Mouse (Mus musculus) heart, embryonic 12.5 days (tissue): ENCODE results near the gene Phf12. TPM values are rescaled to one million over a fixed set of nuclear protein-coding genes. Genes with fewer than 3 reads are reported as not detected.

Source experiments
- ATAC-seq: fragments of 200-750 bp; cut with Nextera tagmentation; 2 replicates; pipeline ENCODE4 v1.8.0; 2017; ENCODE audit warnings: moderate TSS enrichment, moderate library complexity; ENCODE audit not compliant: insufficient number of reproducible peaks, low FRiP score
- H3K27ac ChIP-seq: fragments of 300-500 bp; sonication (generic); 2 replicates; pipeline ENCODE4 v1.5.1; 2016; ENCODE audit warnings: mild to moderate bottlenecking, moderate library complexity; ENCODE audit not compliant: poor library complexity, severe bottlenecking
- H3K27me3 ChIP-seq: fragments of 300-500 bp; sonication (generic); replicated peaks from 2 replicates; pipeline ENCODE4 v1.6.1; 2016; ENCODE audit warnings: mild to moderate bottlenecking, moderate library complexity
- H3K36me3 ChIP-seq: fragments of 300-500 bp; sonication (generic); 2 replicates; pipeline ENCODE4 v1.6.1; 2016; ENCODE audit warnings: mild to moderate bottlenecking, moderate library complexity
- H3K4me1 ChIP-seq: fragments of 300-500 bp; sonication (generic); replicated peaks from 2 replicates; pipeline ENCODE4 v1.6.1; 2016; ENCODE audit warnings: mild to moderate bottlenecking
- H3K4me2 ChIP-seq: fragments of 300-500 bp; sonication (generic); 2 replicates; pipeline ENCODE4 v1.6.1; 2016; ENCODE audit warnings: mild to moderate bottlenecking, moderate library complexity
- H3K4me3 ChIP-seq: fragments of 300-500 bp; sonication (generic); 2 replicates; pipeline ENCODE4 v1.5.1; 2016; ENCODE audit warnings: mild to moderate bottlenecking
- H3K9ac ChIP-seq: fragments of 300-500 bp; sonication (generic); 2 replicates; pipeline ENCODE4 v1.6.1; 2016; ENCODE audit warnings: mild to moderate bottlenecking, moderate library complexity
- H3K9me3 ChIP-seq: fragments of 300-500 bp; sonication (generic); replicated peaks from 2 replicates; pipeline ENCODE4 v1.6.1; 2016; ENCODE audit warnings: mild to moderate bottlenecking, moderate library complexity
- WGBS: fragments of 180-500 bp; shearing (Covaris S2); methylation state at CpG from one replicate; pipeline ENCODE4 v1.1.7; 2016; 5-methylcytosine and 5-hydroxymethylcytosine counted together
- polyA plus RNA-seq: library from polyadenylated mRNA; unstranded; fragments of >200 nt; fragmentation: Nextera tagmentation; extraction: Ambion mirVana; gene quantifications from 2 replicates; pipeline ENCODE4 v1.2.1, GENCODE M21; 2016

Phf12 gene
- polyA plus RNA-seq, 1 experiment from 2014 or later: 17.0 TPM

DNA sequence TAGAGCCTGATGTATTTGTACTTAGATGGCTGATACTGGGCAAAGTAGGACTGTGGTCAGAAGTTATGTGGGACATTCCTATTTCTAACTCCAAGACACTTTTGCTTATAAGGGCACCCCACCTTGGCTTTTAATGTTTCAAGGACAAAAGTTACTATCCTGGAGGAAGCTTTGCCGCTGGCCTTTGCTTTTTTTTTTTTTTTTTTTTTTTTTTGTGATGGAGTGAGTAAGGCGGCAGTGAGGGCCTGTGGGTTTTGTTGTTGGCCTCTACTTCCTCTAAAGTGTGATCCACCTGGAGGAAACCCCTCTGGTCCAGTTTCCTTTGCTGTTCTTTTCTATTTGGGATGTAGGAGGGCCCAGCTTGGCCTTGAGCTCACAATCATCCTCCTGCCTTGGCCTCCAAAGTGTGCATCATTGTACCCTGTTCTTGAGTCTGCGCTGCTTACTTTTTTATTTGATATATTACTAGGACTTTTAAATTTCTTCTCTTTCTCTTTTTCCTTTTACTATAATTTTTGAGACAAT is 3.0 kb downstream of the Phf12 start:
- no peak for ATAC-seq
- Histone ChIP-seq H3K27ac (0 out of 2 replicates have a peak overlapping the region, but pooled peaks have one; percentile 96), H3K9ac (peak overlapping the region; percentile 100), H3K4me3 (peak overlapping the region; percentile 99), H3K36me3 (peaks cover 34% of the 10 kb centered on the region), H3K9me3 (no peaks in the 10 kb centered on the region), H3K4me1 (peaks cover 9% of the 10 kb centered on the region), H3K27me3 (no peaks in the 10 kb centered on the region), H3K4me2 (peak overlapping the region; percentile 91)
- 78% methylated on average over 3 of the region's 3 CpGs for WGBS

DNA sequence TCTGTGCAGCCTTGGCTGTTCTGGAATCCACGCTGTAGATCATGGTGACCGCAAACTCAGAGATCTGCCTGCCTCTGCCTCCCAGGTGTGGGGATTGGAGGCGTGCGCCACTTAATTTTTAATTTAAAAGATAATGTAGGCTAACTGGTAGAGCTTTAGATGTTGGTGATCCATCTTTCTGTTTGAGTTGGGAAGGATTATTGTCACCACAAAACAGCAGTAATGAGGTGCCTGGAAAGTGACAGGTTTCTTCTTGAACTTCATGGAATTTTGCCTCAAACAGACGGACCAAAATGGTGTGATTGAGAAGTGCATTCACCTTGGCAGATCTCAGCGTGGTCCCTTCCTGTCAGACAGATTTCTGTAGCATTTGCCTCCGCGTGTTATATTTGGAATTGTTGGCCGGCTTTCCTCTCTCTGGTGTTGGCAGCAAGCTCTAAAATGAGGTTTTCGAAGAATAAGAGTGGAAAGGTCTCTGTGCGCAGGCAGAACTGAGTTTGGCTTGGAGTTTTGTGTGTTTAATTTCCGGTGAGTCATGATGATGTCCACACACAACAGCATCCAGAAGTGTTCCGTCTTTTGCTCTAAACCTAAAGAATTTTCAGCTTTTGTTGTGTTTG is 6.6 kb downstream of the Phf12 start:
- Histone ChIP-seq H3K9me3 (no peaks in the 10 kb centered on the region), H3K27ac (no peak overlapping the region), H3K9ac (no peak overlapping the region), H3K4me2 (no peak overlapping the region), H3K4me1 (peaks cover 9% of the 10 kb centered on the region), H3K36me3 (peaks cover 50% of the 10 kb centered on the region), H3K4me3 (no peak overlapping the region), H3K27me3 (no peaks in the 10 kb centered on the region)
- ATAC-seq: no peak
- WGBS: 90% methylated on average over 13 of the region's 13 CpGs

DNA sequence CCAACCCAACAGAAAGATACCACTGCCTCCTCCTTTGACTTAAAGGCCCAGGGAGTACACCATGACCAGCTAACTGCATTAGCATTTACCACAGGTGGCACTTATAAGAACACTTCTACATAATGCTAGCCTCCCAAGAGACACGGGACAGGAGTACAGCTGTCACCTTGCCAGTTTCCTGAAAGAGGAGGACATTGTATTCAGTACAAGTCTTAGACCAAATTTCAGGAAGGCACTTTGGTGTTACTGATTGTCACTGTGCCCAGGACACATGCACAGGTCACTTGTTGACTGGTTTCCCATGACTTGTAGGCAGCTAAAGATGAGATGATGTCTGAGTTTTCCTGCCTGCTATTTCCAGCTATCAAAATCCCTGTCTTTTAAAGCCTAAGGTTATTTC is 13.0 kb downstream of the Phf12 start:
- Histone ChIP-seq H3K27ac (no peak overlapping the region), H3K36me3 (peaks cover 39% of the 10 kb centered on the region), H3K4me2 (no peak overlapping the region), H3K4me3 (no peak overlapping the region), H3K9ac (no peak overlapping the region), H3K9me3 (no peaks in the 10 kb centered on the region), H3K27me3 (no peaks in the 10 kb centered on the region), H3K4me1 (no peaks in the 10 kb centered on the region)
- 68% methylated on average over 1 of the region's 1 CpGs for WGBS
- no peak for ATAC-seq

DNA sequence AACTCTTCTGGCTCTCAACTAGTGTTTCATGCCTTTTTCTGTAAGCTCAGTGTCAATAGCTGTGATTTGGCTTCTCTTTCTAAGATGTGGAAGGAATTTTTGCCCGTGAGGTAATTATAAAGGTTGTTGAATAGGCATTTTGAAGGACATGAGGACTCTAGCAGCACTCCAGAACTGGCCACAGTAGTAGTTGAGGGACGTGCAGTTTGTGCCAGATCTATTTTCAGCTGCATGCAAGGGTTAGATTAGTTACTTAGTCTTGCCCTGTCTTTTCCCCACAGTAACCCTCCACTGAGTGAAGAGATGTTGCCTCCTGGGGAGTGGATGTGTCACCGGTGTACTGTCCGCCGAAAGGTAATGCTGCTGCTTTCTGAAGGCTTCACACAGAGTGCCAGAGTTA is 23.9 kb downstream of the Phf12 start:
- H3K27ac ChIP-seq: peak overlapping the region; percentile 84
- no peak overlapping the region for H3K9ac ChIP-seq
- ATAC-seq: no peak
- WGBS: 63% methylated on average over 5 of the region's 5 CpGs
- H3K4me2 ChIP-seq: 0 out of 2 replicates have a peak overlapping the region, but pooled peaks have one; percentile 1
- peaks cover 63% of the 10 kb centered on the region for H3K36me3 ChIP-seq
- no peaks in the 10 kb centered on the region for H3K27me3 ChIP-seq
- H3K4me3 ChIP-seq: no peak overlapping the region
- H3K4me1 ChIP-seq: peaks cover 22% of the 10 kb centered on the region
- no peaks in the 10 kb centered on the region for H3K9me3 ChIP-seq

DNA sequence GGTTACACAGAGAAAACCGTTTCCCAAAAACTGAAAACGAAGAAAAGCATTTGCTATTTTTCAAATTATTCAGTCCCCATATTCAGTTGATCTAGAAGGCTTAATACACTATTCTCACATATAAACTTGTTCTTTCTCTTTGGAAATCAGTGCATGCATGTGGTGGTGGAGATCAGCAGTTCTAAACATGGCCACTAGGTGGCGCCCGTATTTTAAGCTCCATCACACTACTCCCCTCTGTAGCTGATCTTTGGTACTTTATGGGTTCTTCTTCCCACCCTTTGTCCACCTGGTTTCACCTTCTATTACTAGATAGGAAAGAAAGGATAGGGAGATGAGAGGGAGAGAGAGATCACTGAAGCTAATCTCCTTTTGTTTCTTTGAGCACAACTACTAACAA is 37.1 kb downstream of the Phf12 start:
- peaks cover 90% of the 10 kb centered on the region for H3K36me3 ChIP-seq
- WGBS: 15% methylated on average over 4 of the region's 4 CpGs
- peak; percentile 71; the same call in 1 of the 2 replicates for ATAC-seq
- no peak overlapping the region for H3K4me2 ChIP-seq
- H3K4me3 ChIP-seq: no peak overlapping the region
- H3K9ac ChIP-seq: no peak overlapping the region
- 0 out of 2 replicates have a peak, but pooled peaks cover 12% of the 10 kb centered on the region for H3K4me1 ChIP-seq
- H3K27ac ChIP-seq: no peak overlapping the region
- no peaks in the 10 kb centered on the region for H3K27me3 ChIP-seq
- no peaks in the 10 kb centered on the region for H3K9me3 ChIP-seq

DNA sequence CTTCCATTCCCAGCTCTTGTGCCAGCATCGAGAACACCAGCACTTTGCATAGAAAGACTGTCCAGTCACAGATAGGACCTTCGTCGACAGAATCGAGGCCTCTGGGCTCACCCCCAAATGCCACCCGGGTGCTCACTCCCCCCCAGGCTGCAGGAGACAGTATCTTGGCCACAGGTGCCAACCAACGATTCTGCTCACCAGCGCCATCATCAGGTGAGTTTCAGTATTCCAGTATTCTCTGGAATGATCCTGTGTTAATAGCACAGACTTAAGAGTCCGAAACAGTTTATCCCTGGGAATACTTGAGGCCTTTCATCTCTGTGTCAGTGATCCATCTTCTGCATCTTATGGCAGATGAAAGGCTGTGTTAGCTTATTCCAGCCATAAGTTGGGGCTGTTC is 41.1 kb downstream of the Phf12 start:
- Histone ChIP-seq H3K4me1 (0 out of 2 replicates have a peak, but pooled peaks cover 12% of the 10 kb centered on the region), H3K27me3 (no peaks in the 10 kb centered on the region), H3K9me3 (no peaks in the 10 kb centered on the region), H3K4me2 (no peak overlapping the region), H3K27ac (no peak overlapping the region), H3K4me3 (no peak overlapping the region), H3K36me3 (peaks cover 87% of the 10 kb centered on the region), H3K9ac (no peak overlapping the region)
- no peak for ATAC-seq
- WGBS: 86% methylated on average over 8 of the region's 8 CpGs

DNA sequence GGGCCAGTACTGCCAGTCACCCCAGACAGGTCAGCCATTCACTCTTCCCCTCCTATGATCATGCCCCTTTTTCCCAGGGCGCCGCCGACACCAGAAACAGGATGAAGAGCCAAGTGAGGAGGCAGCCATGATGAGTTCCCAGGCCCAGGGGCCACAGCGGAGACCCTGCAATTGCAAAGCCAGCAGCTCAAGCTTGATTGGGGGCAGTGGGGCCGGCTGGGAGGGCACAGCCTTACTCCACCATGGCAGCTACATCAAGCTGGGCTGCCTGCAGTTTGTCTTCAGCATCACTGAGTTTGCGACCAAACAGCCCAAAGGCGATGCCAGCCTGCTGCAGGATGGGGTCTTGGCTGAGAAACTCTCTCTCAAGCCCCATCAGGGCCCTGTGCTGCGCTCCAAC is 46.7 kb downstream of the Phf12 start:
- Histone ChIP-seq H3K9ac (no peak overlapping the region), H3K4me1 (peaks cover 29% of the 10 kb centered on the region), H3K4me3 (no peak overlapping the region), H3K4me2 (no peak overlapping the region), H3K36me3 (peaks cover 58% of the 10 kb centered on the region), H3K27ac (no peak overlapping the region), H3K9me3 (no peaks in the 10 kb centered on the region), H3K27me3 (no peaks in the 10 kb centered on the region)
- WGBS: 84% methylated on average over 8 of the region's 8 CpGs
- no peak for ATAC-seq

DNA sequence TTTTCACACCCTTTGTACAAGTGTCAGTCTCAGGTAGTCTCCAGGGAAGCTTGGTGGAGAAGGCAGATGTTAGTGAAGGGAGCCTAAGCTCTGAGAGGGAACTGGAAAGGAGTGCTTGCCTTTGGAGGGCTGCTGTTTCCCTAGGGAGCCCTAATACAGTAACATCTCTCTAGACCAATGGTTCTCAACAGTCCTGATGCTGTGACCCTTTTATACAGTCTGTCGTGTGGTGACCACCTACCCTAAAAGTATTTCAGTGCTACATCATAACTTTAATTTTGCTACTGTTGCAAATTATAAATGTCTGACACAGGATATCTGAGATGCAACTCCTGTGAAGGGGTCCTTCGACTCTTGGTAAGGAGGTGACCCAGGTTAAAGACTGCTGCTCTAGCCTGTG is 48.0 kb downstream of the Phf12 start:
- H3K36me3 ChIP-seq: peaks cover 56% of the 10 kb centered on the region
- ATAC-seq: no peak
- no peak overlapping the region for H3K9ac ChIP-seq
- H3K27me3 ChIP-seq: no peaks in the 10 kb centered on the region
- H3K27ac ChIP-seq: no peak overlapping the region
- H3K4me3 ChIP-seq: no peak overlapping the region
- 72% methylated on average over 2 of the region's 2 CpGs for WGBS
- peaks cover 29% of the 10 kb centered on the region for H3K4me1 ChIP-seq
- H3K4me2 ChIP-seq: no peak overlapping the region
- H3K9me3 ChIP-seq: no peaks in the 10 kb centered on the region

DNA sequence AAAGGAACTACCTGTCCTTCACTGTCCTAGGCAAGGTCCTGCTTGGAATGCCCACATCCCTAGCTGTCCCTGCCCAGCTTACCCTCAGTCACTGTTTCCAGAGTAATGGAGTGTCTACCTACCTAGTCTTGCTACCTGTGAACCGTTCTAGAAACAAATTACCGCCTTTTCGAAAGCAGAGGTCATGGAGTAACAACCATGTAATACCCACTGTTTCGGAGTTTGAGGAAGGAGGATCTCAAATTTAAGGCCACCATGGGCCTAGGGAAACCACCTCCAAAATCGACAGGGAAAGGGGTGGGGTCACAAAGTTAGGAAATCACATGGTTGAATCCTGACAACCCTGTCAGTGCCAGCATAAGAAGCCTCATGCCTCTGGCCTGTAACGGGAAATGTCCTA is 48.8 kb downstream of the Phf12 start:
- Histone ChIP-seq H3K9me3 (no peaks in the 10 kb centered on the region), H3K36me3 (peaks cover 50% of the 10 kb centered on the region), H3K4me2 (peak overlapping the region; percentile 94), H3K4me1 (peaks cover 29% of the 10 kb centered on the region), H3K27ac (0 out of 2 replicates have a peak overlapping the region, but pooled peaks have one; percentile 74), H3K9ac (peak overlapping the region; percentile 84), H3K4me3 (peak overlapping the region; percentile 76), H3K27me3 (no peaks in the 10 kb centered on the region)
- no peak for ATAC-seq
- 43% methylated on average over 6 of the region's 6 CpGs for WGBS

DNA sequence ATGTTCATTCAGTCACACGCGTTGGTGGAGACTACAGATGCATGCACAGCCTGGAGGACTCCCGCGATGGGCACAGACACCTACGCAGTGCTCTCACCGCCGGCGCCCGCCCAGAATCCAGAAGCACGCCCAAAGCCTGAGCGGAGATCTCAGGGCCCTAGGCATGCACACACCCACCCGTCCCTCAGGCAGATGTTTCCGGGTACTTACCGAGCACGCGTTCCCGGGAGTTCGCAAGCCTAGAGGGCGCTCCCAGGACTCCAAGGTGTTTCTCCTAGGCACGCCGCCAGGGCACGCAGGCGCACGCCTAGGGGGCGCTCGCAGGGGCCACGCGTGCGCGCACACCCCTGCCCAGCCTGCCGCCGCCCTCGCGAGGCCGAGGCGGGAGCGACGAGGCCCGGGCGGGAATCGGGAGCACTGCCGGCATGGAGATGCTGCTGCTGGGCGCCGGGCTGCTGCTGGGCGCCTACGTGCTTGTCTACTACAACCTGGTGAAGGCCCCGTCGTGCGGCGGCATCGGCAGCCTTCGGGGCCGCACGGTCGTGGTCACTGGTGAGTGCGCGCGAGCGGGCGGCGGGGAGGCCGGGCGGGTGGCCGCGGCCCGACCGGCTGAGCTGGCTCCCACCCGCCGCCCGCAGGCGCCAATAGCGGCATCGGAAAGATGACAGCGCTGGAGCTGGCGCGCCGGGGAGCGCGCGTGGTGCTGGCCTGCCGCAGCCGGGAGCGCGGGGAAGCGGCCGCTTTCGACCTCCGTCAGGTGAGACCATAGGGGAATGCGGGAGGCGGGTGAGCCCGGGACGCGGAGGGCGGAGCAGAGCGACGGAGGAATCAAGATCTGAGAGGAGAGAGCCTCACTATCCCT is 49.6 kb downstream of the Phf12 start, which contains the start of gene Dhrs13:
Gene Dhrs13, plus strand, starts transcription at position 334 of the 862 bp plus-strand sequence.
- H3K4me1 ChIP-seq: peaks cover 31% of the 10 kb centered on the region
- no peaks in the 10 kb centered on the region for H3K9me3 ChIP-seq
- peak within 1 kb of the TSS; percentile 74 for H3K27ac ChIP-seq
- H3K4me3 ChIP-seq: peak within 1 kb of the TSS; percentile 76
- H3K36me3 ChIP-seq: peaks cover 45% of the 10 kb centered on the region
- peak within 1 kb of the TSS; percentile 94 for H3K4me2 ChIP-seq
- under 1% methylated on average over 95 of the region's 96 CpGs for WGBS
- H3K9ac ChIP-seq: peak within 1 kb of the TSS; percentile 84
- ATAC-seq: peak; percentile 91
- H3K27me3 ChIP-seq: no peaks in the 10 kb centered on the region

DNA sequence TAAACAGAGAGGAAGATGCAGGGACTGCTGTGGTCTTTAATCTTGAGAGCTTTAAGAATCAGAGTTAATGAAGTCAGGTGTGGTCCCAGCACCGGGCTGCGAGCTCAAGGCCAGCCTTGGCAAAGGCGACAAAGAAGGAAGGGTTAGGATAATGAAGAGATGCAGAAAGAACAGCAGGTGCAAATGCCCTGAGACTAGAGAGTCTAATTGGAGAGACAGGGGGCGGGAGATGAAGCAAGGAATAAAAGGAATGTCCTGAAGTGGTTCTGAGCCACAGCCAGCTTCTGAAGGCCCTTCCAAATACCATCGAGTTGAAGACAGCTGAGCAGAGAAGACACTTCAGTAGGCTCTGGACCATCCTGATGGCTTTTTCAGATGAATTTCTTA is 50.2 kb downstream of the Phf12 start:
- Histone ChIP-seq H3K4me1 (peaks cover 37% of the 10 kb centered on the region), H3K4me3 (peak overlapping the region; percentile 76), H3K4me2 (peak overlapping the region; percentile 94), H3K36me3 (peaks cover 38% of the 10 kb centered on the region), H3K27ac (peak overlapping the region; percentile 74), H3K27me3 (no peaks in the 10 kb centered on the region), H3K9me3 (no peaks in the 10 kb centered on the region), H3K9ac (peak overlapping the region; percentile 84)
- WGBS: 14% methylated on average over 5 of the region's 5 CpGs
- no peak for ATAC-seq
